Mouse (Mus musculus): ENCODE measurements at regions not wholly inside any gene's neighbourhood (a gene's known extent, or its start where the extent isn't known, plus 50 kb on each side); places are given as distances from the start of the nearest gene placed in this dataset.

DNA sequence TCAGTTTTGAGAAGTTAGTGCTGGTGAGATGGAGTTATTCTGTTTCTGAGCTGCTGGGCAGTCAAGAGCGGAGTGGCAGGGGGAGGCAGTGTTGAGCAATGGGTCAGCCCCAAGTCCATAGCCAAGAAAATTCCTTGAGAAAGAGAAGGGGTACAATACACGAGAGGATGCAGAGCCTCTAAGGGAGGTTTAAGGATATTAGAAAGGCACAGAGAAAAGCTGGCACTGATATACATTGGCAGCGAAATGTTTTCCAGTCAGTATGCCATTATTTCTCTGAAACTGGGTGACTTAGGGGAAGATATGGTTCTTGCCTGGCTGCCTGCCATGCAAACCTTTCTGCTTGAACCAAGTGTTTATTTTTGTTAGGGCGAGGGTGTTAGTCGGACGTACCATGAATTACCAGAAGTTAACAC is 56.6 kb upstream of the Commd8 start:
- TF ChIP-seq NANOG (IDR thresholded peaks at IDR 0.05; ENCODE audit: borderline replicate concordance, low read length) (no peak), CTCF (conservative IDR thresholded peaks at IDR 0.05; ENCODE audit: low read length) (no peak), POU5F1 (IDR thresholded peaks at IDR 0.05; ENCODE audit: borderline replicate concordance, low read length) (no peak)
